Mouse (Mus musculus): Measurements from ENCODE around the gene Lmx1b. TPM values are rescaled to one million over a fixed set of nuclear protein-coding genes. Genes with fewer than 3 reads are reported as not detected.

Lmx1b gene
- polyA plus RNA-seq, 1 experiment from 2014 or later: 0.12 TPM

DNA sequence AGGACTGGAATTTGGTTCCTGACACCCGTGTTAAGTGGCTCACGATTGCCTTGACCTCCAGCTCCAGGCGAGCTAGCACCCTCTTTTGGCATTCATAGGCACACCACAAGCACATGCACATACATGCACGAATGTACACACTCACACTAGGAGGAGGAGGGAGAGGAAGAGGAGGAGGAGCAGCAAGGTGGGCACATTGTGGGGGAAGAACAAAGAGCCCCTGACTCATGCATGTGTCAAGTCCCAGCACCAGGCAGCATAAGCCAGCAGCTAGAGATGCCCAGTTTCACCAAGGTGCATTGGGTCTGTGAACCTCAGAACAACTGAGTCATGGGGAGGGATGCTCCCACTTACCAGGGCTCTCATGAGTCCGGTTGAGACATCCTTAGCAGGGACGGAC, 56.5 kb downstream of the Lmx1b start:
- Histone ChIP-seq H3K9ac (no peak overlapping the region), H3K4me1 (peaks cover 53% of the 10 kb centered on the region), H3K27ac (no peak overlapping the region), H3K4me2 (no peak overlapping the region), H3K27me3 (peaks cover 97% of the 10 kb centered on the region), H3K9me3 (replicated peaks) (no peaks in the 10 kb centered on the region), H3K36me3 (ENCODE audit: poor library complexity, severe bottlenecking) (no peaks in the 10 kb centered on the region), H3K4me3 (no peak overlapping the region)
- ATAC-seq: no peak
- 13% methylated on average over 6 of the region's 6 CpGs for WGBS

DNA sequence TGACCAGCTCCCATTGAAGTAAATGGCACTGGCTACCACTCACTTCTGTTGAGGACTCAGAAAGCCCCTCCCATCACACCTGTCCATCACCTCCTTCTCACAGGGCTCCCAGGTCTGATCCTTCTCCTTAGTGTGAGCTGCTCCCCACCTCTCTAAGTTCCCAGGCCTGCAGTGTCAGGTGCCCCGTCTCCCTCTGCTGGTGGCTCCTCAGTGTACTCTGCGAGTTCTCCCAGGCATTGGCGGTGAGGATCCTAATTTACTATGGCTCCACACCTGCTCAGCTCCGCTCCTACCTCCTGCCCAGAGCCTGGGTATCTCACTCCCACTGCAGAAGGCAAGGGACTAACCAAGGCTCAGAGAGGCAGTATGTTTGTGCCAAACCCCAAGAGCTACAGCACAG, 57.0 kb downstream of the Lmx1b start:
- no peak overlapping the region for H3K4me3 ChIP-seq
- 3% methylated on average over 4 of the region's 4 CpGs for WGBS
- H3K4me1 ChIP-seq: peaks cover 53% of the 10 kb centered on the region
- no peak for ATAC-seq
- no peaks in the 10 kb centered on the region for H3K9me3 ChIP-seq (replicated peaks)
- H3K36me3 ChIP-seq (ENCODE audit: poor library complexity, severe bottlenecking): no peaks in the 10 kb centered on the region
- H3K4me2 ChIP-seq: no peak overlapping the region
- peaks cover 99% of the 10 kb centered on the region for H3K27me3 ChIP-seq
- H3K9ac ChIP-seq: no peak overlapping the region
- no peak overlapping the region for H3K27ac ChIP-seq

DNA sequence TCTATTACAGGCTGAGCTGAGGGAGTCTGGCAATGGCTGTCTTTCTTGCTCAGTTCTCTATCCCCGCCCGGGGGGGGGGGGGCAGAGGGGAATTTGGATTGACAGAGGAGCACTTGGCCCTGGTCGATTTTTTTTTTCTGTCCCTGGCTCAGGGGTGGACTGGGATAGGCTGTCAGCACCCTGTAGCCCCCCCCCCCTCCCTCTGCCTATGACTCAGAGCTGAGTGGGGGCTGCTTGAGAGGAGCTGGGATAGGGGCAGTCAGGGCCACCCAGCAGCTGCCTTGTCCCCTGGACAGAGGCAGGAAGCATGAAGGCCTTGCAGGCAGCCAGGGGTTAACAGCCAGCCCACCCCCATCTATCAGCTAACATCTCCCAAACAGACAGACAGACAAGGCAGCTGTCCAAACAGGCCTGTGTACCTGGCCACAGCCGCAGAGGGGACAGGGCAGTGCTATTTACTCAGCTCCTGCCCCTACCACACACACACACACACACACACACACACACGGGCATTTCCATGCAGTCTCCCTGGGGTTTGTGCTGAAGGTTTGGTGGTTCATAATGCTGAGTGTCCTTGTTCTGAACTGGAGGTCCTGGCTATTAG, 57.8 kb downstream of the Lmx1b start:
- H3K4me1 ChIP-seq: peaks cover 53% of the 10 kb centered on the region
- no peak overlapping the region for H3K9ac ChIP-seq
- peaks cover 99% of the 10 kb centered on the region for H3K27me3 ChIP-seq
- H3K27ac ChIP-seq: no peak overlapping the region
- H3K4me3 ChIP-seq: no peak overlapping the region
- H3K36me3 ChIP-seq (ENCODE audit: poor library complexity, severe bottlenecking): no peaks in the 10 kb centered on the region
- no peaks in the 10 kb centered on the region for H3K9me3 ChIP-seq (replicated peaks)
- WGBS: 0% methylated on average over 5 of the region's 5 CpGs
- ATAC-seq: no peak
- H3K4me2 ChIP-seq: no peak overlapping the region

DNA sequence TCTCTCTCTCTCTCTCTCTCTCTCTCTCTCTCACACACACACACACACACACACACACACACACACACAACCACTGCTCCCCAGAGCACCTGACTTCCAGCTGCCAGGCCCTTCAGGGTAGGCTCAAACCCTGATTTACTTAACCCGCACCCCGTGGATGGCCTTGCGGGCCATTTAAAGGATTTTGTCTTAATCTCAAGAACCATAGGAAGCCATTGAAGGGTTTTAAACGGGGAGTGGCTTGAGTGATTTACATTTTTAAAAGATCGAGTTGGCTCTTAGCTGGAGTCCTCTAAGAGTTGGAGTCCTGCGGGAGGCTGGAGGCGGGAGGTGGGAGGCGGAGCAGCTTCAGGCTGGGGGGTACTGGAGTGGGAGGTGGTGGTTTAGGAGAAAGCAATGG, 58.4 kb downstream of the Lmx1b start:
- Histone ChIP-seq H3K4me1 (peaks cover 53% of the 10 kb centered on the region), H3K4me2 (no peak overlapping the region), H3K27me3 (peaks cover 99% of the 10 kb centered on the region), H3K36me3 (ENCODE audit: poor library complexity, severe bottlenecking) (no peaks in the 10 kb centered on the region), H3K9me3 (replicated peaks) (no peaks in the 10 kb centered on the region), H3K4me3 (no peak overlapping the region), H3K27ac (no peak overlapping the region), H3K9ac (no peak overlapping the region)
- no peak for ATAC-seq
- 3% methylated on average over 8 of the region's 8 CpGs for WGBS

GRCm38 (mm10) chr2:33581449-33581777, 58.9 kb downstream of the Lmx1b start:
- Histone ChIP-seq H3K27me3 (peaks cover 99% of the 10 kb centered on the region), H3K4me1 (peaks cover 53% of the 10 kb centered on the region), H3K9me3 (replicated peaks) (no peaks in the 10 kb centered on the region), H3K9ac (no peak overlapping the region), H3K4me2 (peak overlapping the region; percentile 56), H3K27ac (no peak overlapping the region), H3K4me3 (0 out of 2 replicates have a peak overlapping the region, but pooled peaks have one; percentile 21), H3K36me3 (ENCODE audit: poor library complexity, severe bottlenecking) (no peaks in the 10 kb centered on the region)
- under 1% methylated on average over 6 of the region's 6 CpGs for WGBS
- no peak for ATAC-seq

GRCm38 (mm10) chr2:33580697-33581448, 59.4 kb downstream of the Lmx1b start:
- H3K9ac ChIP-seq: 0 out of 2 replicates have a peak overlapping the region, but pooled peaks have one; percentile 17
- WGBS: under 1% methylated on average over 34 of the region's 34 CpGs
- H3K4me2 ChIP-seq: peak overlapping the region; percentile 56
- H3K36me3 ChIP-seq (ENCODE audit: poor library complexity, severe bottlenecking): no peaks in the 10 kb centered on the region
- H3K27me3 ChIP-seq: peaks cover 99% of the 10 kb centered on the region
- H3K27ac ChIP-seq: no peak overlapping the region
- peak overlapping the region; percentile 21 for H3K4me3 ChIP-seq
- peaks cover 53% of the 10 kb centered on the region for H3K4me1 ChIP-seq
- peak; percentile 68 for ATAC-seq
- no peaks in the 10 kb centered on the region for H3K9me3 ChIP-seq (replicated peaks)

DNA sequence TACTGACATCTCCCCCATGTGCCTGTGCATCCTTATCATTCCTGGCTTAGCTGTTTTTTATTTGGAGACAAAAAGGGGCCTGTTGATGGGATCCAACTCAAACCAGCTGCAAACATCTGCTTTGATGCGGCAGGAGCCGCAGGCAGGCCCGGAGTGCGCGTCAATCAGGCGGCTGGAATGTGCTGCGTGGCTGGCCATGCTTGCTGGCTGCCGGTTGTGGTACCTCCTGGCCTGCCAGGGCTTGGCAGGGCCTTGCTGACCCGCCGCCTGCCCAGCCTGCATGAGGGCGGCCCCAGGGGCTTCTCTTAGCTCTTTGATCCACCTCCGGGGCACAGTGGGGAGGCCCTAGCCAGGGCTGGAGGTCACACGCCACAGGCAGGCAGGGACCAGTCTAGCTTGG, 64.9 kb downstream of the Lmx1b start:
- WGBS: 29% methylated on average over 13 of the region's 13 CpGs

DNA sequence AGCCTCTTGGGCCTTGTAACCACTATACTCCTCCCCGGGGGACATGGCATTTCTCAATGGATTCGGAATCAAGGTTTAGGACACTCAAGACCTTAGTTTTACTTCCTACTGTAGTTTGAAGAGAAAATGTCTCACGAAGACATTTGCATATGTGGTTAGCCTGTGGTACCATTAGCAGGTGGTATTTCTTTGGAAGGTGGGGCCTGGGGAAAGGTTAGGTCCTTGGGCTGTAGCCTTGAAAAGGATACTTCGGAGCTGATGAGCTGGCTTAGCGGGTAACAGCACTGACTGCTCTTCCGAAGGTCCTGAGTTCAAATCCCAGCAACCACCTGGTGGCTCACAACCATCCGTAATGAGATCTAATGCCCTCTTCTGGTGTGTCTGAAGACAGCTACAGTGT, 67.2 kb downstream of the Lmx1b start:
- Histone ChIP-seq H3K27ac (no peak overlapping the region), H3K36me3 (ENCODE audit: poor library complexity, severe bottlenecking) (no peaks in the 10 kb centered on the region), H3K9me3 (replicated peaks) (no peaks in the 10 kb centered on the region), H3K9ac (no peak overlapping the region), H3K27me3 (peaks cover 100% of the 10 kb centered on the region), H3K4me3 (no peak overlapping the region), H3K4me2 (no peak overlapping the region), H3K4me1 (peaks cover 6% of the 10 kb centered on the region)
- no peak for ATAC-seq
- 93% methylated on average over 7 of the region's 7 CpGs for WGBS

More for the DNA sequence above, 64.9 kb downstream of the Lmx1b start:
- Histone ChIP-seq H3K9me3 (replicated peaks) (no peaks in the 10 kb centered on the region), H3K4me2 (no peak overlapping the region), H3K36me3 (ENCODE audit: poor library complexity, severe bottlenecking) (no peaks in the 10 kb centered on the region), H3K27me3 (peaks cover 100% of the 10 kb centered on the region), H3K4me3 (no peak overlapping the region), H3K9ac (no peak overlapping the region), H3K4me1 (peaks cover 14% of the 10 kb centered on the region), H3K27ac (no peak overlapping the region)
- ATAC-seq: no peak

DNA sequence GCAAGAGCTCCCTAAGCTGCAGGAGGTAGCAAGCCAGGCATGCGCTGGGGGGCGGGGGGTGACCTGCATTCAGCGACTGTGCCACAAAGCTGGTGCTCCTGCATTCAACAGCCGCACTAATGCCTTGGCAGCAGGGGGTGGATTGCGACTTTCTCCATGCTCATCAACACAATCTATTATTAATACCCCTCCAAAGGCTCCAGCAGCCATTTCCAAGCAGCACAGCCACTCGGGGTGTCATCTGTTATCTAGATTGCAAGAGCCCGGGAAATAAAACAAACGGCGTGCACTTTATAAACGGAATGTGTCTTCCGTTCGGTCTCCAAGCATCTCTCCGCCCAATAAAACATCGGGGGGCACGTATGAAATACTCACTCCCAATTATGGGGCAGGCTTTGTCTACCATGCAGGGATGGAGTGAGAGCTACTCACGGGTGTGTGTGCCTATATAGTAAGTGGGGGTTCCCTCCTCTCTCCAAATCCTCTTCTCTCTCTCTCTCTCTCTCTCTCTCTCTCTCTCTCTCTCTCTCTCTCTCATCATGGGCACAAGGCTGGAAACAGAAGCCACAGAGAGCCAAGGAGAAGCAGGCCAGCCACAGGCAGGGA, 69.0 kb downstream of the Lmx1b start:
- Histone ChIP-seq H3K27ac (no peak overlapping the region), H3K27me3 (peaks cover 100% of the 10 kb centered on the region), H3K9me3 (replicated peaks) (no peaks in the 10 kb centered on the region), H3K36me3 (ENCODE audit: poor library complexity, severe bottlenecking) (no peaks in the 10 kb centered on the region), H3K4me3 (no peak overlapping the region), H3K4me1 (peaks cover 6% of the 10 kb centered on the region), H3K9ac (no peak overlapping the region), H3K4me2 (peak overlapping the region; percentile 4; the same call in 1 of the 2 replicates)
- 23% methylated on average over 16 of the region's 16 CpGs for WGBS
- no peak for ATAC-seq

GRCm38 (mm10) chr2:33569698-33570097, 70.6 kb downstream of the Lmx1b start:
- H3K4me2 ChIP-seq: no peak overlapping the region
- H3K36me3 ChIP-seq (ENCODE audit: poor library complexity, severe bottlenecking): no peaks in the 10 kb centered on the region
- ATAC-seq: no peak
- peaks cover 99% of the 10 kb centered on the region for H3K27me3 ChIP-seq
- no peak overlapping the region for H3K4me3 ChIP-seq
- H3K27ac ChIP-seq: no peak overlapping the region
- no peaks in the 10 kb centered on the region for H3K9me3 ChIP-seq (replicated peaks)
- H3K9ac ChIP-seq: no peak overlapping the region
- H3K4me1 ChIP-seq: peaks cover 14% of the 10 kb centered on the region
- WGBS: 77% methylated on average over 10 of the region's 10 CpGs

DNA sequence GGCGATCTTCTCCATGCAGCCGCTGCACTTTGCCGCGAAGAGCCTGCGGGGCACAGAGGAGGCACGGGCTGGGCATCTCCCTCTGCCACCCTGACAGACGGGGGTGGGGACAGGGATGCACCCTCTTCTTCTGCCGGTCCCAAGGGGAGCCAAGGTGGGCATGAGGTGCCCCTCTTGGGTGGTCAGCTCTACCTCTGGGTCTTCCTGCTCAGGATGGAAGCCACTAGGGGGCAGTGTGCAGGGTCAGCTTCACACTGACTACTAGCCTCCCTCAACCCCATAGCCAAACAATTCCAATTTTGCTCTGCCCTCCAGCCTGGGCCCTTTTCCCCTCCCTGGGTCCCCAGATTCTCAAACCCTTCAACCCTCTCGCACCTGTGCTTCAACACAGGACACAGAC, 71.1 kb downstream of the Lmx1b start:
- no peaks in the 10 kb centered on the region for H3K9me3 ChIP-seq (replicated peaks)
- WGBS: 35% methylated on average over 9 of the region's 9 CpGs
- ATAC-seq: no peak
- H3K27me3 ChIP-seq: peaks cover 99% of the 10 kb centered on the region
- peaks cover 14% of the 10 kb centered on the region for H3K4me1 ChIP-seq
- H3K9ac ChIP-seq: no peak overlapping the region
- H3K4me2 ChIP-seq: no peak overlapping the region
- H3K36me3 ChIP-seq (ENCODE audit: poor library complexity, severe bottlenecking): no peaks in the 10 kb centered on the region
- no peak overlapping the region for H3K27ac ChIP-seq
- H3K4me3 ChIP-seq: no peak overlapping the region

DNA sequence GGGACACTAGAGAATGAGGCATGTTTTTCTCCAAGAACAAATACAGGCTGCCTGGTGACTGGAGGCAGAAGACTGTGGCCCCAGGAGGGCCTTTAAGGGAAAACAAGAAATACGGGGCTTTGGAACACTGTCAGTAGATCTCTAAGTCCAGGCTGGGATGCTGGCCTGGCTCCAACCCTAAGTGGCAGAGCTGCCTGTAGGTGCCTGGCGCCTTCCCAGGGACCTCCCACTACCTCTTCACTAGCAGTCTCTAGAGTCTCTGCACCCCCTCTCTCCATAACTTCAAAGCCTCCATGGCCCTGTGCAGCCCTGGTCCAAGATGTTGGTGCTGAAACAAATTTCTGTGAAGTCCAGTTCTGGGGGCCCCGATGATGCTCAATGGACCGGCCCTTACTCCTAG, 74.4 kb downstream of the Lmx1b start:
- H3K4me2 ChIP-seq: no peak overlapping the region
- ATAC-seq: no peak
- no peaks in the 10 kb centered on the region for H3K9me3 ChIP-seq (replicated peaks)
- H3K27ac ChIP-seq: no peak overlapping the region
- H3K27me3 ChIP-seq: peaks cover 94% of the 10 kb centered on the region
- H3K4me3 ChIP-seq: no peak overlapping the region
- peaks cover 8% of the 10 kb centered on the region; the same call in 1 of the 2 replicates for H3K4me1 ChIP-seq
- no peaks in the 10 kb centered on the region for H3K36me3 ChIP-seq (ENCODE audit: poor library complexity, severe bottlenecking)
- no peak overlapping the region for H3K9ac ChIP-seq
- WGBS: 47% methylated on average over 4 of the region's 4 CpGs
